Mouse (Mus musculus) heart, postnatal 36 days (tissue): ENCODE measurements at regions not wholly inside any gene's neighbourhood (a gene's known extent, or its start where the extent isn't known, plus 50 kb on each side); places are given as distances from the start of the nearest gene placed in this dataset.
"Not testable (repeated sequence)": the region's sequence is repeated elsewhere in the genome, so short reads cannot be mapped to it uniquely, and the experiment has no call there.

Source experiments
- DNase-seq, 2 experiments: peaks; one replicate each; pipeline ENCODE4 v3.0.0; 2021 to 2022
- intact Hi-C: fragments of 180-260 bp; cut with DNase I; formaldehyde crosslinking; loops from one replicate; pipeline ENCODE4 v1.15.1; 2025

GRCm38 (mm10) chr12:22745556-22745955 lies 1034.5 kb downstream of the Gm10330 start:
- intact Hi-C loops = not testable (repeated sequence)
- DNase-seq = peak; percentile 21 to 22

GRCm38 (mm10) chr12:22745067-22745466 lies 1035.0 kb downstream of the Gm10330 start:
- peak; percentile 5 to 18 for DNase-seq
- intact Hi-C loops = not testable (repeated sequence)
